ENCODE assay signal across 31 mouse cellular contexts in genomic region chr4:52999449-52999848, GRCm38 (mm10). TPM values are rescaled to one million over a fixed set of nuclear protein-coding genes. Genes with fewer than 3 reads are reported as not detected.
DNase-seq lines count a peak whose midpoint lies in the region; ATAC-seq lines count a peak whose summit lies in the region.
"Had no signal": no experiment of that assay in that cellular context is flagged by ENCODE, and none has a peak within 500 bp of the region (broad histone marks: within the 10 kb centered on the region; RNA-seq: fewer than 3 reads in every experiment).

No protein-coding gene starts in this region.

- H3K9me3 ChIP-seq in hindbrain, embryonic 16.5 days (ENCODE audit: control insufficient read depth, low read length), result no peaks in the 10 kb centered on the region
- H3K9me3 ChIP-seq in hindbrain, embryonic 10.5 days, result no peaks in the 10 kb centered on the region
- H3K9me3 ChIP-seq: forebrain, embryonic 15.5 days; heart, embryonic 13.5 days; intestine, embryonic 15.5 days; limb, embryonic 15.5 days; liver, embryonic 15.5 days had no signal

- no peak overlapping the region for H3K27ac ChIP-seq in hindbrain, embryonic 16.5 days (ENCODE audit: low read depth, low read length)
- no peak overlapping the region for H3K27ac ChIP-seq in hindbrain, embryonic 10.5 days
- H3K27ac ChIP-seq: forebrain, embryonic 15.5 days; heart, adult 2 months; heart, embryonic 13.5 days; hindbrain, embryonic 14.5 days; intestine, embryonic 15.5 days; limb, embryonic 15.5 days; liver, embryonic 15.5 days; stomach, postnatal 0 days had no signal

- 89% methylated on average over 6 of the region's 6 CpGs for WGBS in hindbrain, embryonic 16.5 days
- 97% methylated on average over 6 of the region's 6 CpGs for WGBS in hindbrain, embryonic 10.5 days

- no peaks in the 10 kb centered on the region for H3K4me1 ChIP-seq in hindbrain, embryonic 16.5 days (ENCODE audit: control insufficient read depth, insufficient read depth, low read depth, low read length)
- no peaks in the 10 kb centered on the region for H3K4me1 ChIP-seq in hindbrain, embryonic 10.5 days (replicated peaks)
- H3K4me1 ChIP-seq: forebrain, embryonic 15.5 days; intestine, embryonic 15.5 days; limb, embryonic 15.5 days; liver, embryonic 15.5 days had no signal

- no peak overlapping the region for H3K4me3 ChIP-seq in hindbrain, embryonic 16.5 days (ENCODE audit: low read length)
- no peak overlapping the region for H3K4me3 ChIP-seq in hindbrain, embryonic 10.5 days
- H3K4me3 ChIP-seq: forebrain, embryonic 15.5 days; heart, adult 2 months; heart, embryonic 13.5 days; intestine, embryonic 15.5 days; limb, embryonic 15.5 days; liver, embryonic 15.5 days had no signal

- no peaks in the 10 kb centered on the region for H3K36me3 ChIP-seq in hindbrain, embryonic 16.5 days (ENCODE audit: control insufficient read depth, insufficient read depth, low read length)
- no peaks in the 10 kb centered on the region for H3K36me3 ChIP-seq in hindbrain, embryonic 10.5 days
- H3K36me3 ChIP-seq: forebrain, embryonic 15.5 days; heart, embryonic 13.5 days; intestine, embryonic 15.5 days; limb, embryonic 15.5 days; liver, embryonic 15.5 days had no signal

- no peak overlapping the region for H3K4me2 ChIP-seq in hindbrain, embryonic 16.5 days (ENCODE audit: low read length)
- H3K4me2 ChIP-seq: forebrain, embryonic 15.5 days; hindbrain, embryonic 14.5 days; intestine, embryonic 15.5 days; limb, embryonic 15.5 days; liver, embryonic 15.5 days had no signal

- no peak for DNase-seq in hindbrain, embryonic 10.5 days (ENCODE audit: low spot score)
- peak; percentile 28 for DNase-seq in 3134 (ENCODE audit: extremely low read depth, insufficient read length, low spot score)
- DNase-seq in Muller cell, postnatal 12 days (ENCODE audit: inconsistent ontology term), result peak; percentile 79
- peak; percentile 58 for DNase-seq in gastrocnemius, postnatal 25 days
- no peak for DNase-seq in frontal cortex, adult 2 months (ENCODE audit: extremely low spot score in 1 of 2, low spot score in 1 of 2)
- DNase-seq: adrenal gland, postnatal 36 days; cerebellum, adult 11 months; heart, adult 2 months; heart, postnatal 14 days; kidney, adult 9 months; kidney, postnatal 14 days; lung, postnatal 4 days; midbrain, embryonic 14.5 days; thymus, adult 2 months had no signal

- H3K27me3 ChIP-seq in hindbrain, embryonic 16.5 days (replicated peaks; ENCODE audit: control insufficient read depth, insufficient read depth, low read length), result no peaks in the 10 kb centered on the region
- no peaks in the 10 kb centered on the region for H3K27me3 ChIP-seq in hindbrain, embryonic 10.5 days (ENCODE audit: insufficient read depth, poor library complexity, severe bottlenecking)
- H3K27me3 ChIP-seq: forebrain, embryonic 15.5 days; heart, embryonic 13.5 days; intestine, embryonic 15.5 days; limb, embryonic 15.5 days; liver, embryonic 15.5 days had no signal

- H3K9ac ChIP-seq in hindbrain, embryonic 16.5 days (ENCODE audit: low read depth, low read length), result no peak overlapping the region
- H3K9ac ChIP-seq: forebrain, embryonic 15.5 days; heart, embryonic 13.5 days; hindbrain, embryonic 14.5 days; intestine, embryonic 15.5 days; limb, embryonic 15.5 days; liver, embryonic 15.5 days had no signal

- ATAC-seq in hindbrain, embryonic 16.5 days, result 0 out of 2 replicates have a peak, but pooled peaks have one; percentile 27
- no peak for ATAC-seq in granulocyte monocyte progenitor cell, adult 5-6 weeks (replicated peaks; ENCODE audit: poor library complexity, severe bottlenecking)
- ATAC-seq: forebrain, embryonic 15.5 days; intestine, embryonic 15.5 days had no signal

RNA-seq across cellular contexts. Expression of gene Nipsnap3a, which starts 10.4 kb away (rescaled TPM):
- polyA plus RNA-seq in hindbrain, embryonic 16.5 days (2015; fragmentation: Nextera tagmentation; extraction: Ambion mirVana), result not detected in 2 replicates
- polyA plus RNA-seq in hindbrain, embryonic 10.5 days (2016; fragmentation: Nextera tagmentation; extraction: Ambion mirVana), result not detected in 2 replicates
- not detected for total RNA-seq in gastrocnemius, postnatal 25 days (2021)
- not detected in 2 replicates for polyA plus RNA-seq in frontal cortex, adult 2 months (2012; rRNA removed)
- total RNA-seq in granulocyte monocyte progenitor cell, adult 5-6 weeks (2014; fragmentation: Nextera tagmentation), result not detected in 2 replicates
- total RNA-seq in granulocyte monocyte progenitor cell, adult 5-6 weeks (2017), result not detected in 2 replicates
- total RNA-seq: adrenal gland, postnatal 36 days; heart, adult 2 months; heart, postnatal 14 days; layer of hippocampus, adult 8-10 months; left cerebral cortex, adult 18-20 months; left cerebral cortex, postnatal 36 days; megakaryocyte-erythroid progenitor cell, adult 5-6 weeks had no signal
- polyA plus RNA-seq: forebrain, embryonic 15.5 days; heart, adult 2 months; heart, embryonic 13.5 days; hindbrain, embryonic 14.5 days; intestine, embryonic 15.5 days; limb, embryonic 15.5 days; liver, embryonic 15.5 days; lung, embryonic 16.5 days; midbrain, embryonic 14.5 days; neural tube, embryonic 14.5 days; small intestine, adult 2 months; stomach, postnatal 0 days; thymus, adult 2 months had no signal

RNA-seq across cellular contexts. Expression of gene Nipsnap3b, which starts 12.2 kb away (rescaled TPM):
- 170 and 183 TPM in 2 replicates for polyA plus RNA-seq in hindbrain, embryonic 16.5 days (2015; fragmentation: Nextera tagmentation; extraction: Ambion mirVana)
- polyA plus RNA-seq in hindbrain, embryonic 10.5 days (2016; fragmentation: Nextera tagmentation; extraction: Ambion mirVana), result 100.0 and 114 TPM in 2 replicates
- 1 to 10 TPM; 1.2 to 3.2 TPM for total RNA-seq in gastrocnemius, postnatal 25 days (2021)
- 16.7 and 19.3 TPM in 2 replicates for polyA plus RNA-seq in frontal cortex, adult 2 months (2012; rRNA removed)
- total RNA-seq in granulocyte monocyte progenitor cell, adult 5-6 weeks (2014; fragmentation: Nextera tagmentation), result 59.4 and 65.4 TPM in 2 replicates
- 31.0 and 45.3 TPM in 2 replicates for total RNA-seq in granulocyte monocyte progenitor cell, adult 5-6 weeks (2017)

RNA-seq across cellular contexts. Expression of gene Olfr270, which starts 35.1 kb away (rescaled TPM):
- not detected in 2 replicates for polyA plus RNA-seq in hindbrain, embryonic 16.5 days (2015; fragmentation: Nextera tagmentation; extraction: Ambion mirVana)
- not detected in 2 replicates for polyA plus RNA-seq in hindbrain, embryonic 10.5 days (2016; fragmentation: Nextera tagmentation; extraction: Ambion mirVana)
- not detected for total RNA-seq in gastrocnemius, postnatal 25 days (2021)
- not detected in 2 replicates for polyA plus RNA-seq in frontal cortex, adult 2 months (2012; rRNA removed)
- total RNA-seq in granulocyte monocyte progenitor cell, adult 5-6 weeks (2014; fragmentation: Nextera tagmentation), result not detected in 2 replicates
- not detected in 2 replicates for total RNA-seq in granulocyte monocyte progenitor cell, adult 5-6 weeks (2017)
- total RNA-seq: adrenal gland, postnatal 36 days; heart, adult 2 months; heart, postnatal 14 days; layer of hippocampus, adult 8-10 months; left cerebral cortex, adult 18-20 months; left cerebral cortex, postnatal 36 days; megakaryocyte-erythroid progenitor cell, adult 5-6 weeks had no signal
- polyA plus RNA-seq: embryonic facial prominence, embryonic 14.5 days; forebrain, embryonic 15.5 days; heart, adult 2 months; heart, embryonic 13.5 days; hindbrain, embryonic 14.5 days; intestine, embryonic 15.5 days; limb, embryonic 15.5 days; liver, embryonic 15.5 days; lung, embryonic 16.5 days; midbrain, embryonic 14.5 days; neural tube, embryonic 14.5 days; small intestine, adult 2 months; stomach, postnatal 0 days; thymus, adult 2 months had no signal

Comparison
In these comparisons a context has a peak if more than half of its experiments do, and no peak if none do; other contexts are left out.
1. DNase-seq: peak in 3134 (single experiment), Muller cell, postnatal 12 days (single experiment) and gastrocnemius, postnatal 25 days (single experiment); none in hindbrain, embryonic 10.5 days (single experiment) and frontal cortex, adult 2 months (0 of 2).